Mouse (Mus musculus) cerebellum, adult 11 months (tissue): ENCODE measurements around the gene Sema6b.

Source experiments
- DNase-seq: peaks from one replicate; pipeline ENCODE4 v3.0.0; 2022

Sema6b gene

GRCm38 (mm10) chr17:56144546-56144945 lies 4.4 kb upstream of the Sema6b start:
- DNase-seq = no peak

- DNase-seq = peak; percentile 58
Measured at GRCm38 (mm10) chr17:56141702-56142605, 1.8 kb upstream of the Sema6b start.

GRCm38 (mm10) chr17:56139355-56139754 lies 788 bp downstream of the Sema6b start:
- peak; percentile 50 for DNase-seq

DNA sequence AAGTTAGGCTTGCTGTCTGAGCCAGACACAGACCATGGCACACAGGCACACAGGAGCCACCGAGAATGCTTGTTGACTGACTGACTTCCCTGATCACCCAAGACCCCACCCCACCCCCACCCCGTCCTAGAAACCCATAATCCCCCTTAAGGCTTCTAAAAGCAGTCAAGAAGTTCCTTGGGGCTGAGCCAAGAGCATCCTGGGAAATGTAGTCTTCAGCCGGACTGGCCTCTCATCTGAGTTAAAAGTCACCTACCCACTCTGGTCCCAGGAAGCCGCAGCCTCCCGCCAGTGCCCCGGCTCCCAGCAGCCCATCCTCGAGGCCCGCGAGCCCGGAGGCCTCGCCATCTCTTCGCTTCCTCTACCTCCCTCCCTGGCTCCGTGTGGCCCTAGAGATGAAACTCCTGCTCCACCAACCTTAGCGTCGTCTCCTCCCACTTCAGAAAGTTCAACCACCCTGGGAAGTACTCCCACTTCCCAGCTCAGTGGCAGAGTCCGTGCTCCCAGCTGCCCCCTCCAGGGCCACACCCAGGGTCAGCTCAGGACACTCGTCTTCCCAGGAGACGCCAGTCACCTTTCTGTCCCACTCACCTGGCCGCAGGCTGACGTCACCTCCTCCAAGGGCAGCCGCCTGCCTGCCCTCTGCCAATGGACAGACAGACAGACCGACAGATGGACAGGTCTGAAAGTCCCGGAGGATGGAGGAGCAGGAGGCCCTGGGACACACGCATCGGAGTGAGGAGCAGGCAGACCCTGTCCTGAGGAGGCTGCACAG lies 2.1 kb downstream of the Sema6b start:
- peak; percentile 36 for DNase-seq

GRCm38 (mm10) chr17:56136558-56136957 lies 3.6 kb downstream of the Sema6b start:
- DNase-seq = peak; percentile 3

DNA sequence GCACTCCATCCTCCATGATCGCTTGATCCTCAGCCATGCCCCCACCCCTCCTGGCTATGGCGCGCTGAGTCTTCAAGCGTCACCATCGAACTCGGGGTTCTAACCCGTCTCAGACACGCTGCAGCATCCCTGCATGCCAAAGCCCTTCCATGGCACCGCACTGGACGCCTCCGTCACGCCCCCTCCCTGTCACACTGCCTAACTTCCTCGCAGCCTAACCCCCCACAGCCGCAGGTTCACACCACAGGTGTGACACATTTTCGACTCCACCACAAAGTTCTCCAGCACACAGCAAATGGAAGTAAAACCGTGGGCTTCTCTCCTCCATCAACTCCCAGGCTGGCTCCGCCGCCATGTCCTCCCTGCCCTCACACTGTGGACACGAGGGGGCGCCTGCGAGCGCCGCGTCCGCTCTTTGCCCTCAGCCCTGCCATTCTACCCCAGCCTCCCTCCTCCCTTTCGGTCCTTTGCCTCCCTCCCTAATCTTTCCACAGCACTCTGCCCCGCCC lies 5.6 kb downstream of the Sema6b start:
- DNase-seq = peak; percentile 53

- DNase-seq = no peak
Measured at GRCm38 (mm10) chr17:56133457-56134363, 6.4 kb downstream of the Sema6b start.

DNA sequence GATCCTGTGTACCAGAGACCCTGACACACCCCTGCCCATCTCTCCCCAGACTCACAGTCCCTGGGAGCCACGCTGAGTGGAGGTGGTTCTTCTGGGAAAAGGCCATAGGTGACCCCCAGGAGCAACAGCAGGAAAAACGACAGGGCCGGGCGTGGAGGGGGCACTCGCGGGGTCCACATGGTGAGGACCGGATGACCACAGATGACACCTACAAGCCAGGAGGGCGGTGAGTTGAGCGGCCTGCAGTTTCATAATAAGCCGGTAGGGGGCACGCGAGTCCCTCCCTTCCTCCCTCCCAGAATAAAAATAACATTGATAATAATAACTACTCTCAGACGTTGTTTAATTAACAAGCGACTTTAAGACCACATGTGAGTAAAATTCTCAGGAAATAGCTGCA lies 7.5 kb downstream of the Sema6b start:
- peak; percentile 68 for DNase-seq

GRCm38 (mm10) chr17:56131814-56132213 lies 8.3 kb downstream of the Sema6b start:
- peak; percentile 70 for DNase-seq

- no peak for DNase-seq
Measured at GRCm38 (mm10) chr17:56131136-56131535, 9.0 kb downstream of the Sema6b start.

GRCm38 (mm10) chr17:56128246-56128645 lies 11.9 kb downstream of the Sema6b start:
- peak; percentile 22 for DNase-seq

GRCm38 (mm10) chr17:56126175-56126574 lies 14.0 kb downstream of the Sema6b start:
- no peak for DNase-seq

GRCm38 (mm10) chr17:56125276-56125630 lies 14.9 kb downstream of the Sema6b start:
- no peak for DNase-seq

GRCm38 (mm10) chr17:56124377-56125275 lies 15.5 kb downstream of the Sema6b start:
- peak; percentile 45 for DNase-seq

GRCm38 (mm10) chr17:56123681-56124340 lies 16.3 kb downstream of the Sema6b start:
- peak; percentile 22 for DNase-seq

GRCm38 (mm10) chr17:56123161-56123560 lies 17.0 kb downstream of the Sema6b start:
- no peak for DNase-seq

GRCm38 (mm10) chr17:56121826-56122225 lies 18.3 kb downstream of the Sema6b start, which contains the start of gene Lrg1:
Lrg1 (minus strand) TSS chr17:56122001.
- no peak for DNase-seq

DNA sequence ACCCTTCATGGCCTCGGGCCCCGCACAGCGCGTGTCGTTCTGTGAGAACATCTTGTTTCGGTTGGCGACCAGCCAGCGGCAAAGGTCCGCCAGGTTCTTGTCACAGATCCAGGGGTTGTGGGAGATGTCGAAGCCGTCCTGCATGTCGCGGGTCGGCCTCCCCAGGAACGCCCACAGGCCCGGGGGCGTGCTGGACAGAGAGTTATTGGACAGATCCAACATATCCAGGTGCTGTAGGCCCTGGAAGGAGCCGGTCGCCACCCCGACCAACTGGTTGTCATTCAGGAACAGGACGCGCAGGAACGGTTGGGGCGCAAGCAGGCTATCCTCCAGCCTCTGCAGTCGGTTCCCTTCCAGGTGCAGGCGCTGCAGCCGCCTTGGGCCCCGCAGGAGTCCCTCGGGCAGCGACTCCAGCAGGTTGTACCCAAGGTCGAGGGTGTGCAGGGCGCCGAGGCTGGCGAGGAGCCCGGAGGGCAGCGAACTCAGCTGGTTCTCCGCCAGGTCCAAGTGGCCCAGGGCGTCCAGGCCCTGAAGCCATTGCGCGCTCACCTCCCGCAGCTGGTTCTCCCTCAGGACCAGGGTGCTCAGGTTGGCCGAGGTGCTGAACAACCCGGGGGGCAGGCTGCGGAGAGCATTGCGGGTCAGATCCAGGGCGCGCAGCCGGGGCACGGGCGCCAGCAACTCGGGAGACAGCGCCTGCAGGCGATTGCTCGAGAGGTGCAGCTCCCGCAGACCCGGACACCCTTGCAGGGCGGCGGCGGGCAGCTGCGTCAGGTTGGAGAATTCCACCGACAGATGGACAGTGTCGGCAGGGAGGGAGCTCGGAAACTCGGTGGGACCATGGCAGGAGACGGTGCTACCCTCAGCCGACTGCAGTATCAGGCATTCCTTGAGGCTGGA lies 19.9 kb downstream of the Sema6b start:
- peak; percentile 57 for DNase-seq

DNA sequence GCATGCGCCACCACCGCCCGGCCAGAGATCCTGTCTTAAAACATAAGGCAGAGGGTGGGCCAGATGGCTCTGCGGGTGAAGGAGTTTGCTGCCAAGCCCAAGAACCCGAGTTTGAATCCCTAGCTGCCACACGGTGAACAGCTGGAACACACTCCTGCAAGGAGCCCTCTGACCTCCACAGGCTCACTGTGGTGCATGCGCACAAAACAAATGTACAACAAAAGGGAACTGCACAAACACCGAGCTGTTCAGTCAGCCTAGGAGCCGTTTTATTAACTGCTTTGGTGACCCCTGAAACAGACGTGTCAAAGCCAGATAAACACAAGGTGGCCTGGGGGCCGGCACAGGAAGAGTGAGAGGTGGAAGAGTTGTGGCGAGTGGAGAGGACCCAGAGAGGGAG lies 20.7 kb downstream of the Sema6b start:
- DNase-seq = no peak

DNA sequence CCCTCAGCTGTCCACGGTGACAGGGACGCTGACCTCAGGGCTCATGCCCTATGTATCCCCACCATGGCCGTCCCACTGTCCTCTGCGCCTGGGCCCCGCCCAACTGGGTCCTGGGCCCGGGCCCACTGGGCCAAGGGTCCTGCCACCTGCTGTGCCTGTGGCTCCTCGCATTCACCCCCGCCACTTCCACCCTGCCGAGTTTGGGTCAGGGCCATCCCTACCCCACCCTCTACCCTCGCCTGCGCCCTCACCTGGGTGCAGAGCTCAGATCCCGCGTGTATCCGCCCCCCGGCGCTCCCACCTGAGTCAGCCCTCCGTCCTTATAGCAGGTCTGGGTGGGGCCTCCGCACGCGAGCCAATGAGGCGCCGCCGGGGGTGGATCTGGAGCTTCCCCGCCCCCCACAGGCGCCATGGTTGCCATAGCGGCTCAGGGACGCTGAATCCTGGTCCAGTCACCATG lies 22.9 kb downstream of the Sema6b start, which contains the start of gene Plin5:
Gene Plin5, minus strand, starts transcription at position 346 of the 460 bp plus-strand sequence.
- peak; percentile 29 for DNase-seq
